Mouse (Mus musculus) embryonic facial prominence, embryonic 12.5 days (tissue): ENCODE measurements around the gene Clpp. TPM values are rescaled to one million over a fixed set of nuclear protein-coding genes. Genes with fewer than 3 reads are reported as not detected.

Experiments
- ATAC-seq: fragments of 200-750 bp; cut with Nextera tagmentation; 2 replicates; pipeline ENCODE4 v1.8.0; 2017; ENCODE audit not compliant: insufficient number of reproducible peaks, insufficient read depth, low FRiP score, low TSS enrichment
- H3K27ac ChIP-seq: fragments of 300-500 bp; sonication (generic); 2 replicates; pipeline ENCODE4 v1.5.1; 2016; ENCODE audit warnings: mild to moderate bottlenecking
- H3K27me3 ChIP-seq: fragments of 300-500 bp; sonication (generic); 2 replicates; pipeline ENCODE4 v1.6.1; 2016; ENCODE audit warnings: mild to moderate bottlenecking, moderate library complexity
- H3K36me3 ChIP-seq: fragments of 300-500 bp; sonication (generic); 2 replicates; pipeline ENCODE4 v1.6.1; 2016; ENCODE audit warnings: mild to moderate bottlenecking
- H3K4me1 ChIP-seq: fragments of 300-500 bp; sonication (generic); 2 replicates; pipeline ENCODE4 v1.6.1; 2016
- H3K4me2 ChIP-seq: fragments of 300-500 bp; sonication (generic); replicated peaks from 2 replicates; pipeline ENCODE4 v1.6.1; 2016; ENCODE audit warnings: mild to moderate bottlenecking, moderate library complexity
- H3K4me3 ChIP-seq: fragments of 300-500 bp; sonication (generic); 2 replicates; pipeline ENCODE4 v1.5.1; 2016; ENCODE audit warnings: mild to moderate bottlenecking
- H3K9ac ChIP-seq: fragments of 300-500 bp; sonication (generic); 2 replicates; pipeline ENCODE4 v1.6.1; 2016; ENCODE audit warnings: mild to moderate bottlenecking, moderate library complexity
- H3K9me3 ChIP-seq: fragments of 300-500 bp; sonication (generic); 2 replicates; pipeline ENCODE4 v1.6.1; 2016; ENCODE audit warnings: mild to moderate bottlenecking, moderate library complexity
- WGBS: fragments of 180-500 bp; shearing (Covaris S2); methylation state at CpG from one replicate; pipeline ENCODE4 v1.1.7; 2016; 5-methylcytosine and 5-hydroxymethylcytosine counted together
- polyA plus RNA-seq: library from polyadenylated mRNA; unstranded; fragments of >200 nt; fragmentation: Nextera tagmentation; extraction: Ambion mirVana; gene quantifications from 2 replicates; pipeline ENCODE4 v1.2.1, GENCODE M21; 2016

Clpp gene
- polyA plus RNA-seq, 1 experiment from 2014 or later, result 147 TPM

- Histone ChIP-seq H3K36me3 (peaks cover 27% of the 10 kb centered on the region), H3K4me1 (peaks cover 16% of the 10 kb centered on the region; the same call in 1 of the 2 replicates), H3K9me3 (no peaks in the 10 kb centered on the region), H3K27ac (peak overlapping the region; percentile 42; the same call in 1 of the 2 replicates), H3K9ac (peak overlapping the region; percentile 84), H3K4me3 (peak overlapping the region; percentile 82), H3K4me2 (peak overlapping the region; percentile 88), H3K27me3 (no peaks in the 10 kb centered on the region)
- 1% methylated on average over 19 of the region's 19 CpGs for WGBS
- ATAC-seq, result 0 out of 2 replicates have a peak, but pooled peaks have one; percentile 29
These were observed 20.8 kb downstream of the Clpp start for GRCm38 (mm10) chr17:57010911-57011235.

DNA sequence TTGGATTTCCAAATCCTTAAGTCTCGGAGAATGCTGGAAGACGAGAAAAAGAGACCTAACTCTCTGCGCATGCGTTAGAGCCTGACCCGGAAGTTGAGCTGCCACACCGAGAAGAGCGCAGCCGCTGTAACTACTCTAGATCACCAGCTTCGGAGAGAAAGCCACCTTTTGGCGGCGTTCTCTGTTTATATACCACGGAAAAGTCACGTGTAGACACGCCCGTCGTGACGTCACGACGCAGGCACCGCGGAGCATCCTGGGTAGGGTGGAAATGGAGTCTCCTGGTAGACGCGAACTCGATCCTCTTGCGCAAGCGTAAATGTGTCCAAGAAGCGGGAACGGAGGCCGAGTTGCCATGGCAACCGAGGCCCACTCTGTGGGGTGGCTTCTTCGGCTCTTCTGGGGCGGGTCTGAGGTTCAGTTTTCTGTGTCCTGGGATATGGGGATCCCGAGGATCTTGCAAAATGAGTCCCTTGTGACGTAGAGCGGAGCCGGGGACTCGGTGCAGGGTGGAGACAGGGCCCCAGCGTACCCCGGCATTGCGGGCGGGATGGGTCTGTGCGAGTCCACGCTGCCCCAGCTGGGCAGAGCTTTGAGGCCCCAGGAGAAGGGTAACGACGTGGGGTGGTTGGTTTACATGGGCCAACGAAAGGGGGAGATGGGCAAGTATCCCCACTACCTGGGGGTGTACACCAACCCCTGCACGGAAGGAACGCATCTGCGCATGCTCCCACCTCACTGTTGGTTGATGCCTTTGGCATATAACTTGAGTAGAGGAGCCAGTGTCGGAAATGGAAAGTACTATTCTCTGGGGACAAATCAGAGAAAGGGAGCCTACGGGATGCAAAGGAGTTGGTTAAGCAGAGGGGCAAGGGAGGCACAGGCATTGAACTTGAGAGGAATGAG is 21.4 kb downstream of the Clpp start, which contains the start of the genes Gtf2f1 and Gm17949:
Gene Gtf2f1, minus strand, starts transcription at position 53 of the 906 bp plus-strand sequence.
Gene Gm17949, plus strand, starts transcription at position 234 of the 906 bp plus-strand sequence.
- Histone ChIP-seq H3K27ac (peak within 1 kb of the TSS; percentile 96), H3K4me2 (peak within 1 kb of the TSS; percentile 88), H3K9ac (peak within 1 kb of the TSS; percentile 84), H3K4me3 (peak within 1 kb of the TSS; percentile 82), H3K4me1 (peaks cover 16% of the 10 kb centered on the region; the same call in 1 of the 2 replicates), H3K9me3 (no peaks in the 10 kb centered on the region), H3K36me3 (peaks cover 22% of the 10 kb centered on the region), H3K27me3 (no peaks in the 10 kb centered on the region)
- peak; percentile 88 for ATAC-seq
- WGBS, result 1% methylated on average over 51 of the region's 51 CpGs

DNA sequence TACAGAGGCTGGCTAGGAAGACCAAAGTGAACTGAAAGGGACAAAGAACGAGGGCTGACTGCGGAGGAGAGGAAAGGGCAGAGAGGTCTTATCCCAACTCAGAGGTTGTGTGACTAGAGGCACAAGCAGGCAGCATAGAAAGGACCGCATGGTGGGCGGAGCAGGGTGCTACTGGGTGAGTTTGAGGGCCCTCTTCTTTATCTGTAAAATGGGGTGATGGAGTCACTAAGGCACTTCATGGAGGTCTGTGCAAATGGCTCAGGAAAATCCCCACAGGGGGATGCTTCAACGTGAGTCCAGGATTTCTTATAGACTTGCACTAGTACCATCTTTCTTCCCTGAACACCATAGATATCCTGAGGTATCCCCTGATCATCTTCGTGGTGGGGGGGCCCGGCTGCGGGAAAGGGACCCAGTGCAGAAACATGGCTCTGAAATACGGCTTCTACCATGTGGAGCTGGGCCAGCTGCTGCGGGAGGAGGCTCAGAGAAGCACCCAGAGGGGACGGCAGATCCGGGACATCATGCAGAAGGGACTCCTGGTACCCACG is 22.2 kb downstream of the Clpp start:
- WGBS, result 73% methylated on average over 13 of the region's 13 CpGs
- peaks cover 14% of the 10 kb centered on the region for H3K36me3 ChIP-seq
- peak overlapping the region; percentile 64 for H3K4me2 ChIP-seq
- H3K4me1 ChIP-seq, result peaks cover 16% of the 10 kb centered on the region; the same call in 1 of the 2 replicates
- no peaks in the 10 kb centered on the region for H3K9me3 ChIP-seq
- no peak for ATAC-seq
- peak overlapping the region; percentile 82 for H3K4me3 ChIP-seq
- H3K9ac ChIP-seq, result peak overlapping the region; percentile 73
- H3K27ac ChIP-seq, result peak overlapping the region; percentile 96
- no peaks in the 10 kb centered on the region for H3K27me3 ChIP-seq

DNA sequence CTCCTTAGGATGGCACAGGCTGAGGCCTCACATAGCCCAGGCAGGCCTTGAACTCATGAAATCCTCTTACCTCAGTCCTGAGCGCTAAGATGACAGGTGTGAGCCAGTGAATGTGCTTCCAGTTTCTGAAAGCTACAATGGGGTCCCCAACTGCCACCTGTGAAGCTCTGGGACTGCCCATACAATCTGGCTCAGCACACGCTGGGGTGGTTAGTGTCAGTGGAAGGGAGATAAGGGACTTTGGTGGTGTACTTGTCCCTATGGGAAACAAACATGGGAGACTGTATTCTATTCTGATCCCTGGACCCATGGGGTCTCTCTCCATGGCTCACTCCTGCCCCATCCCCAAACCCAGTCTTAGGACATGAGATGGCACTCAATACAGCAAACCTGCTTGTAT is 29.6 kb downstream of the Clpp start:
- ATAC-seq, result no peak
- H3K27ac ChIP-seq, result no peak overlapping the region
- no peak overlapping the region for H3K4me3 ChIP-seq
- H3K9ac ChIP-seq, result no peak overlapping the region
- no peaks in the 10 kb centered on the region for H3K9me3 ChIP-seq
- no peaks in the 10 kb centered on the region for H3K4me1 ChIP-seq
- H3K36me3 ChIP-seq, result peaks cover 52% of the 10 kb centered on the region
- 80% methylated on average over 2 of the region's 2 CpGs for WGBS
- no peak overlapping the region for H3K4me2 ChIP-seq
- no peaks in the 10 kb centered on the region for H3K27me3 ChIP-seq

GRCm38 (mm10) chr17:57020960-57021359 is 30.9 kb downstream of the Clpp start:
- WGBS, result 90% methylated on average over 5 of the region's 5 CpGs
- Histone ChIP-seq H3K36me3 (peaks cover 65% of the 10 kb centered on the region), H3K4me2 (no peak overlapping the region), H3K4me1 (no peaks in the 10 kb centered on the region), H3K9me3 (no peaks in the 10 kb centered on the region), H3K4me3 (no peak overlapping the region), H3K27me3 (no peaks in the 10 kb centered on the region), H3K27ac (no peak overlapping the region), H3K9ac (no peak overlapping the region)
- no peak for ATAC-seq

DNA sequence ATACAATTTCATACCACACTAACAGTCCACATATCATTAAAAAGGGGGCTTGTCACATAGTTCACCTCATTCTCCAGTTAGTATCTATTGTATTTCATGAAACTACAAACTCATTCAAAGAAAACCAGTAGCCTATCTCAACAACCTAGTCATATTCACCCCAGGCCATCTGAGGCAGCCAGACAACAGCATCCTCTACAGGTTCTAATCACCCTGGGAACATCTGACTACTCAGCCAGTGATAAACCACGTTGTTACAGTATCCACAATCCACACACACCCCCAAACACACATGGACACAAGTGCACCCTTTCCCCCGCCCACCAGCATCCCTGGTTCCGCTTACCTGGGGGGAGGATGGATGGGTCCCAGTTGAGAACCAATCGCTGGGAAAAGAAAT is 37.4 kb downstream of the Clpp start:
- H3K9ac ChIP-seq, result no peak overlapping the region
- WGBS, result 91% methylated on average over 4 of the region's 4 CpGs

DNA sequence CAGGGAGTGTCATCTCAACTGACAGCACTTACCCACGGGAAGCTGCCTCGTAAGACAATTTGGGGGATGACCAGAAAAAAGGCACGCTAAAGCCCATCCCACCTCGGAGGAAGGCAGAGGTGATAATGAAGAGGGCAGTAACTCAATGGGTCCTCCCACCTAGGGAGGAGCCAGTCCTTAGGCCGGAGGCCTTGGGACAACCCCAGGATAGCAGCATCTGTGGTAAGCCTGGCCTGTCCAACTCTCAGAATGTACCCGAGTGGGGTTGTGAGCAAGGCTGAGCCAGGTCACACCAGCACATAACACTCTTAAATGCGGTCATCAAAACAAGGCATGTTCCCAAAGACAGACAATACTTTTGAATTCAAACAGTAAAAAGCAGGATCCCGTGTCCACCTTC is 39.6 kb downstream of the Clpp start:
- no peaks in the 10 kb centered on the region for H3K9me3 ChIP-seq
- H3K36me3 ChIP-seq, result peaks cover 42% of the 10 kb centered on the region
- no peak for ATAC-seq
- no peak overlapping the region for H3K27ac ChIP-seq
- H3K4me1 ChIP-seq, result peaks cover 11% of the 10 kb centered on the region
- no peaks in the 10 kb centered on the region for H3K27me3 ChIP-seq
- peak overlapping the region; percentile 94 for H3K4me2 ChIP-seq
- H3K4me3 ChIP-seq, result peak overlapping the region; percentile 91
- peak overlapping the region; percentile 100 for H3K9ac ChIP-seq
- WGBS, result 52% methylated on average over 8 of the region's 8 CpGs

More for the DNA sequence above, 37.4 kb downstream of the Clpp start:
- Histone ChIP-seq H3K4me1 (peaks cover 11% of the 10 kb centered on the region), H3K36me3 (peaks cover 64% of the 10 kb centered on the region), H3K27ac (no peak overlapping the region), H3K9me3 (no peaks in the 10 kb centered on the region), H3K27me3 (no peaks in the 10 kb centered on the region), H3K4me2 (no peak overlapping the region), H3K4me3 (no peak overlapping the region)
- no peak for ATAC-seq

GRCm38 (mm10) chr17:57030931-57031660 is 41.0 kb downstream of the Clpp start, which contains the start of gene Khsrp:
TSS of gene Khsrp (minus strand) at chr17:57031522.
- peak within 1 kb of the TSS; percentile 100 for H3K9ac ChIP-seq
- WGBS, result under 1% methylated on average over 77 of the region's 99 CpGs
- H3K4me2 ChIP-seq, result peak within 1 kb of the TSS; percentile 94
- no peaks in the 10 kb centered on the region for H3K9me3 ChIP-seq
- H3K27ac ChIP-seq, result peak within 1 kb of the TSS; percentile 94
- peaks cover 11% of the 10 kb centered on the region for H3K4me1 ChIP-seq
- H3K4me3 ChIP-seq, result peak within 1 kb of the TSS; percentile 91
- ATAC-seq, result no peak
- no peaks in the 10 kb centered on the region for H3K27me3 ChIP-seq
- H3K36me3 ChIP-seq, result peaks cover 28% of the 10 kb centered on the region

DNA sequence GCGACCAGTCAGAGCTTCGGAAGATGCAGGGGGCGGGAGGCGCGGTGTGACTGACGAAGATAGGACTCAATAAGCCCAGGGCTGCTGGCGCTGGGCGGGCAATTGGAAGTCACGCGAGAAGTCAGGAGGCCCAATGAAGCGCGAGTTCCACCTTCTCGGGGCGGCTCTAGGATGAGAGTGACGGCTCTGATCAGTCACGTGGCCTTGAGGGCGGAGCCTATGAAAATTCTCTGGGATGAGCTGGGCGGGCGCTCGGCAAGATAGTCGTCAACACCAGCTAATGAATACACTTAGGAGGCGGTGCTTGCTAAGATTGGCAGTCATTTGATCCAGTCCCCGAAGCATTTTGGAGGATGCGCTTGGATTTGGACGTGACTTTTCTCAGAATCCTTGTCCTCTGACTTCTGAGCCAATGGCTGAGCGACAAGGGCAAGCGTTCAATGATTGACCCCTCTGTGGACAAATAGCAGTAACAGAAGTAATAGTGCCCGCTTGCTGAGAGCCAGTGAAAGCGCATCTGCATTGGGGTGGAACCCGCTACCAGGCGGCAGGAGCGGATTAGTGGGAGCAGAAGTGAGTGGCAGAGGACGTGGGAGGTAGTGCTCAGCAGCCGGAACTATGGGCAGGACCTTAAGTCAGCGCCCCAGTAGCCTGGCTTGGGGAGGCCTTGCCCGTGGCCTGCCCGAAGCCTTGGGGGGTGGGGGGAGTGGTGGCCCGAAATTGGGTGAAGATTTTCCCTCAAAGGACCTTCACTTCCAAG is 41.7 kb downstream of the Clpp start:
- peak overlapping the region; percentile 91 for H3K4me3 ChIP-seq
- peak overlapping the region; percentile 84 for H3K27ac ChIP-seq
- H3K9ac ChIP-seq, result peak overlapping the region; percentile 16; the same call in 1 of the 2 replicates
- no peaks in the 10 kb centered on the region for H3K27me3 ChIP-seq
- under 1% methylated on average over 38 of the region's 38 CpGs for WGBS
- H3K4me2 ChIP-seq, result peak overlapping the region; percentile 57
- H3K4me1 ChIP-seq, result peaks cover 11% of the 10 kb centered on the region
- no peaks in the 10 kb centered on the region for H3K9me3 ChIP-seq
- peaks cover 21% of the 10 kb centered on the region for H3K36me3 ChIP-seq
- peak; percentile 100 for ATAC-seq

- H3K4me3 ChIP-seq, result 0 out of 2 replicates have a peak overlapping the region, but pooled peaks have one; percentile 37
- peak overlapping the region; percentile 84 for H3K27ac ChIP-seq
- H3K27me3 ChIP-seq, result 0 out of 2 replicates have a peak, but pooled peaks cover under 1% of the 10 kb centered on the region
These were observed 42.7 kb downstream of the Clpp start for GRCm38 (mm10) chr17:57032854-57033253.

GRCm38 (mm10) chr17:57038978-57039377 is 48.9 kb downstream of the Clpp start:
- H3K36me3 ChIP-seq, result no peaks in the 10 kb centered on the region
- 35% methylated on average over 8 of the region's 8 CpGs for WGBS

More at GRCm38 (mm10) chr17:57032854-57033253, 42.7 kb downstream of the Clpp start:
- Histone ChIP-seq H3K4me2 (peak overlapping the region; percentile 57; the same call in 1 of the 2 replicates), H3K4me1 (peaks cover 11% of the 10 kb centered on the region), H3K9me3 (no peaks in the 10 kb centered on the region), H3K36me3 (peaks cover 11% of the 10 kb centered on the region), H3K9ac (no peak overlapping the region)
- 85% methylated on average over 4 of the region's 4 CpGs for WGBS
- no peak for ATAC-seq

More at GRCm38 (mm10) chr17:57038978-57039377, 48.9 kb downstream of the Clpp start:
- Histone ChIP-seq H3K9ac (no peak overlapping the region), H3K4me1 (no peaks in the 10 kb centered on the region), H3K4me2 (no peak overlapping the region), H3K27ac (no peak overlapping the region), H3K27me3 (peaks cover 8% of the 10 kb centered on the region), H3K9me3 (no peaks in the 10 kb centered on the region), H3K4me3 (no peak overlapping the region)
- ATAC-seq, result no peak
